Comparison of ENCODE assay signal across 8 mouse cellular contexts in the genomic region with DNA sequence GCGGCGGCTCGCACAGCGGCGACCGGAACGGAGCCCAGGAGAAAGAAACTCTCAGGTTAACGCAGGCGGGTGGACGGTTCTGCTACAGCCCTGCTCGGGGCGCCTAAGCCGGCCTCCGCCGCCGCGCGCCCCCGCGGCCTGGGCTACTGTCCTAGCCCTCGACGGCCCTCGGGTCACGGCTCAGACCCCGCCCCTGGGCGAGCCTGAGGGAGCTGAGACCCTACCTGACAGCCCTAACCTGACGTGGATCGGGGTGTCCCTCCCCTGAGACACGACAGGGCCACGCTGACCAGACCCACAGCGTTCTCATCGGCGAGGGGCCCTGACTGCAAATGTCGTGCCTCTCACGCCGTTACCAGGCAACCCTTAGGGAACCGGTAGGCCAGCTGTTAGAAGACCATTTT. TPM values are rescaled to one million over a fixed set of nuclear protein-coding genes. Genes with fewer than 3 reads are reported as not detected.
DNase-seq lines count a peak whose midpoint lies in the region; ATAC-seq lines count a peak whose summit lies in the region.

No protein-coding gene starts in this region.

- H3K9ac ChIP-seq in intestine, embryonic 14.5 days (ENCODE audit: low read length): peak overlapping the region; percentile 92
- H3K9ac ChIP-seq in midbrain, embryonic 14.5 days (replicated peaks; ENCODE audit: low read length): peak overlapping the region; percentile 92
- H3K9ac ChIP-seq in stomach, embryonic 16.5 days (ENCODE audit: low read length): peak overlapping the region; percentile 95

- peak; percentile 45 to 55 for DNase-seq in thymus, adult 18-20 months
- DNase-seq in thymus, postnatal 14 days: no peak
- DNase-seq in cerebellum, adult 9-11 months: peak; percentile 75
- peak; percentile 16 to 18 for DNase-seq in gastrocnemius, adult 8-10 months (ENCODE audit: low spot score in 2 of 2)
- DNase-seq in intestine, embryonic 14.5 days (ENCODE audit: low spot score): no peak
- DNase-seq in liver: peak; percentile 64
- peak; percentile 74 for DNase-seq in midbrain, embryonic 14.5 days

- WGBS in intestine, embryonic 14.5 days: 0% methylated on average over 37 of the region's 37 CpGs
- under 1% methylated on average over 37 of the region's 37 CpGs for WGBS in midbrain, embryonic 14.5 days
- WGBS in stomach, embryonic 16.5 days: under 1% methylated on average over 37 of the region's 37 CpGs

- peaks cover 9% of the 10 kb centered on the region for H3K4me1 ChIP-seq in intestine, embryonic 14.5 days (replicated peaks; ENCODE audit: control insufficient read depth, insufficient read depth, low read length)
- peaks cover 15% of the 10 kb centered on the region for H3K4me1 ChIP-seq in midbrain, embryonic 14.5 days (ENCODE audit: control insufficient read depth, insufficient read depth, low read length)
- peaks cover 8% of the 10 kb centered on the region for H3K4me1 ChIP-seq in stomach, embryonic 16.5 days (ENCODE audit: control insufficient read depth, insufficient read depth, low read length)

- no peaks in the 10 kb centered on the region for H3K27me3 ChIP-seq in intestine, embryonic 14.5 days (replicated peaks; ENCODE audit: control insufficient read depth, insufficient read depth, low read length)
- H3K27me3 ChIP-seq in midbrain, embryonic 14.5 days (ENCODE audit: control insufficient read depth, insufficient read depth, low read length): no peaks in the 10 kb centered on the region
- H3K27me3 ChIP-seq in stomach, embryonic 16.5 days (ENCODE audit: control insufficient read depth, insufficient read depth, low read length): no peaks in the 10 kb centered on the region

- peak; percentile 87 for ATAC-seq in intestine, embryonic 14.5 days (replicated peaks; ENCODE audit: low FRiP score, low TSS enrichment, low read depth)
- peak; percentile 81 for ATAC-seq in midbrain, embryonic 14.5 days (ENCODE audit: low FRiP score, low TSS enrichment)
- peak; percentile 84 for ATAC-seq in stomach, embryonic 16.5 days (ENCODE audit: insufficient read depth, low FRiP score)

- peak overlapping the region; percentile 68 for H3K4me2 ChIP-seq in intestine, embryonic 14.5 days (ENCODE audit: low read length)
- peak overlapping the region; percentile 54 for H3K4me2 ChIP-seq in midbrain, embryonic 14.5 days (ENCODE audit: low read length)
- H3K4me2 ChIP-seq in stomach, embryonic 16.5 days (ENCODE audit: low read depth, low read length): peak overlapping the region; percentile 62

- H3K4me3 ChIP-seq in intestine, embryonic 14.5 days (ENCODE audit: low read depth, low read length): peak overlapping the region; percentile 88
- peak overlapping the region; percentile 94 for H3K4me3 ChIP-seq in midbrain, embryonic 14.5 days (replicated peaks; ENCODE audit: low read depth, low read length)
- H3K4me3 ChIP-seq in stomach, embryonic 16.5 days (replicated peaks; ENCODE audit: low read length): peak overlapping the region; percentile 90

- H3K9me3 ChIP-seq in intestine, embryonic 14.5 days (ENCODE audit: control insufficient read depth, low read length): no peaks in the 10 kb centered on the region
- H3K9me3 ChIP-seq in midbrain, embryonic 14.5 days (ENCODE audit: control insufficient read depth, low read length): no peaks in the 10 kb centered on the region
- H3K9me3 ChIP-seq in stomach, embryonic 16.5 days (replicated peaks; ENCODE audit: control insufficient read depth, low read length): no peaks in the 10 kb centered on the region

- H3K36me3 ChIP-seq in intestine, embryonic 14.5 days (ENCODE audit: control insufficient read depth, insufficient read depth, low read length): peaks cover 4% of the 10 kb centered on the region; the same call in 1 of the 2 replicates
- H3K36me3 ChIP-seq in midbrain, embryonic 14.5 days (ENCODE audit: control insufficient read depth, insufficient read depth, low read length): no peaks in the 10 kb centered on the region
- no peaks in the 10 kb centered on the region for H3K36me3 ChIP-seq in stomach, embryonic 16.5 days (ENCODE audit: control insufficient read depth, insufficient read depth, low read length)

- peak overlapping the region; percentile 99 for H3K27ac ChIP-seq in intestine, embryonic 14.5 days (ENCODE audit: low read depth)
- peak overlapping the region; percentile 99 for H3K27ac ChIP-seq in midbrain, embryonic 14.5 days (replicated peaks; ENCODE audit: low read depth, low read length)
- peak overlapping the region; percentile 99 for H3K27ac ChIP-seq in stomach, embryonic 16.5 days (ENCODE audit: low read length)

RNA-seq across cellular contexts. Expression of a gene that starts 0.4 kb away (rescaled TPM):
- total RNA-seq in gastrocnemius, adult 8-10 months (2022): 1 to 10 TPM; 2.8 to 4.7 (median 3.7) TPM
- polyA plus RNA-seq in intestine, embryonic 14.5 days (2014; fragmentation: Nextera tagmentation; extraction: Ambion mirVana): 26.9 and 29.0 TPM in 2 replicates
- 48.2 and 53.4 TPM in 2 replicates for polyA plus RNA-seq in midbrain, embryonic 14.5 days (2014; fragmentation: Nextera tagmentation; extraction: Ambion mirVana)
- 26.8 and 27.0 TPM in 2 replicates for polyA plus RNA-seq in stomach, embryonic 16.5 days (2015; fragmentation: Nextera tagmentation; extraction: Ambion mirVana)

Comparison
In these comparisons a context has a peak if more than half of its experiments do, and no peak if none do; other contexts are left out.
1. DNase-seq: peak in thymus, adult 18-20 months (2 of 2), cerebellum, adult 9-11 months (single experiment), gastrocnemius, adult 8-10 months (2 of 2), liver (single experiment) and midbrain, embryonic 14.5 days (single experiment); none in thymus, postnatal 14 days (single experiment) and intestine, embryonic 14.5 days (single experiment).
2. Peak in every context shown above with its lines, with median percentiles within 50 percentile points of each other: ATAC-seq, H3K27ac ChIP-seq, H3K4me2 ChIP-seq, H3K4me3 ChIP-seq and H3K9ac ChIP-seq.